Mouse (Mus musculus) liver, embryonic 14.5 days (tissue): ENCODE results near the gene Slc44a5.

Source experiments
- CTCF ChIP-seq: IDR thresholded peaks from 2 replicates; pipeline ENCODE4 v1.5.1; 2016; ENCODE audit warnings: antibody characterized with exemption, low read depth, control low read depth
- EP300 ChIP-seq: IDR thresholded peaks from 2 replicates; pipeline ENCODE4 v1.6.1; 2016; ENCODE audit warnings: antibody characterized with exemption, low read depth

GRCm38 (mm10) chr3:153973171-153973948, at the start of gene Slc44a5:
- TF ChIP-seq EP300 = no peak
- no peak for TF ChIP-seq CTCF
